In genomic region chr17:15498753-15499113, GRCm38 (mm10) we compare ENCODE assay signal across 8 mouse cellular contexts. TPM values are rescaled to one million over a fixed set of nuclear protein-coding genes. Genes with fewer than 3 reads are reported as not detected.
DNase-seq lines count a peak whose midpoint lies in the region; ATAC-seq and TF ChIP-seq lines count a peak whose summit lies in the region.

No protein-coding gene starts in this region.

- TF ChIP-seq EP300 in heart, postnatal 0 days (IDR thresholded peaks at IDR 0.05; ENCODE audit: low read depth): no peak

- peak overlapping the region; percentile 80; the same call in 1 of the 2 replicates for H3K9ac ChIP-seq in heart, postnatal 0 days (replicated peaks; ENCODE audit: low read depth, low read length)

- no peaks in the 10 kb centered on the region for H3K27me3 ChIP-seq in heart, postnatal 0 days (ENCODE audit: control insufficient read depth, insufficient read depth, low read length)

- peak overlapping the region; percentile 60 for H3K4me3 ChIP-seq in left cerebral cortex, adult 2 months
- H3K4me3 ChIP-seq in heart, postnatal 0 days (ENCODE audit: low read depth, low read length): peak overlapping the region; percentile 96
- H3K4me3 ChIP-seq in macrophage (ENCODE audit: inconsistent target): peak overlapping the region; percentile 92

- WGBS in heart, postnatal 0 days: 37% methylated on average over 7 of the region's 7 CpGs
- 65% methylated on average over 7 of the region's 7 CpGs for WGBS in macrophage (ENCODE audit: missing documents)

- ATAC-seq in heart, postnatal 0 days (ENCODE audit: insufficient read depth, low read depth): no peak

- intact Hi-C loops in left cerebral cortex, adult 2 months (cut with DNase I): loop anchor here (2.0 kb wide), 1 partner anchor 66 kb away; the partner anchor contains the start of gene Prdm9
- intact Hi-C loops in left cerebral cortex, postnatal 36 days (cut with DNase I): no loop called here

- TF ChIP-seq CTCF in left cerebral cortex, adult 2 months (IDR thresholded peaks at IDR 0.05): no peak
- TF ChIP-seq CTCF in heart, postnatal 0 days (IDR thresholded peaks at IDR 0.05; ENCODE audit: low read depth): no peak

- peak overlapping the region; percentile 95 for H3K27ac ChIP-seq in left cerebral cortex, adult 2 months
- H3K27ac ChIP-seq in heart, postnatal 0 days (ENCODE audit: low read depth): peak overlapping the region; percentile 95
- peak overlapping the region; percentile 68 for H3K27ac ChIP-seq in macrophage

- peaks cover 28% of the 10 kb centered on the region for H3K4me1 ChIP-seq in heart, postnatal 0 days (ENCODE audit: control insufficient read depth, insufficient read depth)

- peaks cover 74% of the 10 kb centered on the region for H3K79me2 ChIP-seq in macrophage (ENCODE audit: inconsistent target)

- H3K9me3 ChIP-seq in heart, postnatal 0 days (replicated peaks; ENCODE audit: control insufficient read depth, low read length): no peaks in the 10 kb centered on the region

- DNase-seq in left cerebral cortex, adult 2 months (ENCODE audit: extremely low spot score in 1 of 2, low spot score in 2 of 2): no peak
- no peak for DNase-seq in left cerebral cortex, postnatal 36 days (ENCODE audit: low spot score in 2 of 2)
- peak; percentile 26 for DNase-seq in c-Kit-positive CD71-positive TER-119-positive erythroid progenitor cells, embryonic 14.5 days (ENCODE audit: low spot score)
- DNase-seq in heart, postnatal 0 days (ENCODE audit: low spot score): no peak
- no peak for DNase-seq in thymus, adult 18-20 months
- DNase-seq in thymus, postnatal 10 days (ENCODE audit: low spot score in 2 of 2): no peak
- no peak for DNase-seq in right cerebral cortex, adult 18-20 months

- peak overlapping the region; percentile 79 for H3K4me2 ChIP-seq in heart, postnatal 0 days (ENCODE audit: low read depth, low read length)

- peaks cover 26% of the 10 kb centered on the region for H3K36me3 ChIP-seq in heart, postnatal 0 days (replicated peaks; ENCODE audit: control insufficient read depth, insufficient read depth, low read length)
- peaks cover 18% of the 10 kb centered on the region for H3K36me3 ChIP-seq in macrophage (ENCODE audit: inconsistent target)

RNA-seq across cellular contexts. Expression of gene Psmb1, which starts 0.8 kb away (rescaled TPM):
- total RNA-seq in left cerebral cortex, adult 2 months (2021): 100 to 1,000 TPM; 118 to 122 TPM
- 100 to 1,000 TPM; 122 to 128 TPM for total RNA-seq in left cerebral cortex, postnatal 36 days (2021)
- 91.4 and 112 TPM in 2 replicates for total RNA-seq in heart, postnatal 0 days (2014; rRNA removed; ENCODE audit: low replicate concordance)
- polyA plus RNA-seq in heart, postnatal 0 days (2015; fragmentation: Nextera tagmentation; extraction: Ambion mirVana): 228 and 230 TPM in 2 replicates
- 10 to 100 TPM; 10.8 to 85.7 (median 49.6) TPM for total RNA-seq in macrophage (2018; cell fraction: chromatin; rRNA removed)
- total RNA-seq in macrophage (2018; cell fraction: cytosol; rRNA removed): 100 to 1,000 TPM in 12 of 26 experiments, 10 to 100 TPM in 14; 70.6 to 123 (median 98.5) TPM
- 10 to 100 TPM; 13.0 to 60.2 (median 37.1) TPM for total RNA-seq in macrophage (2018; cell fraction: nucleus; rRNA removed)
- 70.7 to 115 TPM (median 101 TPM) in 3 replicates for polyA plus RNA-seq in macrophage (2018)

RNA-seq across cellular contexts. Expression of gene Tbp, which starts 1.0 kb away (rescaled TPM):
- 10 to 100 TPM; 29.3 to 32.2 TPM for total RNA-seq in left cerebral cortex, adult 2 months (2021)
- total RNA-seq in left cerebral cortex, postnatal 36 days (2021): 10 to 100 TPM; 25.1 to 32.1 TPM
- total RNA-seq in heart, postnatal 0 days (2014; rRNA removed; ENCODE audit: low replicate concordance): 22.5 and 26.7 TPM in 2 replicates
- 14.7 and 16.5 TPM in 2 replicates for polyA plus RNA-seq in heart, postnatal 0 days (2015; fragmentation: Nextera tagmentation; extraction: Ambion mirVana)
- 10 to 100 TPM; 11.9 to 67.2 (median 35.8) TPM for total RNA-seq in macrophage (2018; cell fraction: chromatin; rRNA removed)
- 10 to 100 TPM in 22 of 26 experiments, 1 to 10 TPM in 4; 7.6 to 19.4 (median 14.2) TPM for total RNA-seq in macrophage (2018; cell fraction: cytosol; rRNA removed)
- total RNA-seq in macrophage (2018; cell fraction: nucleus; rRNA removed): 10 to 100 TPM in 25 of 26 experiments, 1 to 10 TPM in 1; 9.2 to 63.0 (median 25.2) TPM
- polyA plus RNA-seq in macrophage (2018): 15.5 to 29.0 TPM (median 16.5 TPM) in 3 replicates

RNA-seq across cellular contexts. Expression of gene Pdcd2, which starts 28.4 kb away (rescaled TPM):
- 10 to 100 TPM; 19.1 to 21.0 TPM for total RNA-seq in left cerebral cortex, adult 2 months (2021)
- total RNA-seq in left cerebral cortex, postnatal 36 days (2021): 10 to 100 TPM; 14.2 to 19.3 TPM
- total RNA-seq in heart, postnatal 0 days (2014; rRNA removed; ENCODE audit: low replicate concordance): 42.7 and 72.9 TPM in 2 replicates
- polyA plus RNA-seq in heart, postnatal 0 days (2015; fragmentation: Nextera tagmentation; extraction: Ambion mirVana): 28.5 and 29.6 TPM in 2 replicates
- 10 to 100 TPM in 17 of 26 experiments, 1 to 10 TPM in 9; 1.3 to 60.2 (median 13.1) TPM for total RNA-seq in macrophage (2018; cell fraction: chromatin; rRNA removed)
- 10 to 100 TPM; 13.3 to 27.9 (median 19.9) TPM for total RNA-seq in macrophage (2018; cell fraction: cytosol; rRNA removed)
- 10 to 100 TPM in 18 of 26 experiments, 1 to 10 TPM in 8; 3.0 to 34.6 (median 15.2) TPM for total RNA-seq in macrophage (2018; cell fraction: nucleus; rRNA removed)
- polyA plus RNA-seq in macrophage (2018): 21.6 to 26.8 TPM (median 23.6 TPM) in 3 replicates
